ENCODE assay signal across 9 mouse cellular contexts in genomic region chr9:124439403-124439847, GRCm38 (mm10). TPM values are rescaled to one million over a fixed set of nuclear protein-coding genes. Genes with fewer than 3 reads are reported as not detected.
A peak's percentile ranks its signal among the peaks of the same experiment; 100 is the strongest.
DNase-seq lines count a peak whose midpoint lies in the region; ATAC-seq lines count a peak whose summit lies in the region.
"Had no signal": no experiment of that assay in that cellular context is flagged by ENCODE, and none has a peak within 500 bp of the region (broad histone marks: within the 10 kb centered on the region; RNA-seq: fewer than 3 reads in every experiment).

No protein-coding gene starts in this region.

- ATAC-seq in granulocyte monocyte progenitor cell, adult 5-6 weeks (replicated peaks; ENCODE audit: poor library complexity, severe bottlenecking) = peak; percentile 45

- peak; percentile 4 to 30 for DNase-seq in adrenal gland, adult 18-20 months (ENCODE audit: low spot score in 2 of 2)
- DNase-seq in adrenal gland, adult 8-10 months = no peak
- peak; percentile 97 for DNase-seq in A20 (ENCODE audit: low read depth, low spot score)
- peak; percentile 25 to 38 for DNase-seq in cerebellum, adult 18-20 months
- DNase-seq in kidney, postnatal 14 days = peak; percentile 12
- peak; percentile 1 for DNase-seq in lung, postnatal 14 days
- DNase-seq in right cerebral cortex, postnatal 36 days (ENCODE audit: low spot score in 2 of 2) = peak; percentile 2 to 6

RNA-seq across cellular contexts. Expression of gene Ppp2r3d, which starts 37.3 kb away (rescaled TPM):
- total RNA-seq in adrenal gland, adult 18-20 months (2021) = 100 to 1,000 TPM in 1 of 2 experiments, 10 to 100 TPM in 1; 80.5 to 101 TPM
- total RNA-seq in adrenal gland, adult 8-10 months (2022) = 100 to 1,000 TPM in 3 of 4 experiments, 10 to 100 TPM in 1; 98.3 to 182 (median 140) TPM
- 26.0 and 34.2 TPM in 2 replicates for total RNA-seq in granulocyte monocyte progenitor cell, adult 5-6 weeks (2014; fragmentation: Nextera tagmentation)
- 14.2 and 16.2 TPM in 2 replicates for total RNA-seq in granulocyte monocyte progenitor cell, adult 5-6 weeks (2017)

RNA-seq across cellular contexts. Expression of gene Gm21836, which starts 54.2 kb away (rescaled TPM):
- not detected for total RNA-seq in adrenal gland, adult 18-20 months (2021)
- total RNA-seq in adrenal gland, adult 8-10 months (2022) = not detected
- not detected in 2 replicates for total RNA-seq in granulocyte monocyte progenitor cell, adult 5-6 weeks (2014; fragmentation: Nextera tagmentation)
- not detected in 2 replicates for total RNA-seq in granulocyte monocyte progenitor cell, adult 5-6 weeks (2017)
- total RNA-seq: heart, adult 2 months had no signal
